Mouse (Mus musculus): ENCODE measurements around the gene Syne2. TPM values are rescaled to one million over a fixed set of nuclear protein-coding genes. Genes with fewer than 3 reads are reported as not detected.

Gene Syne2
- total RNA-seq, 2 experiments from 2014 or later, result 9.1 to 13.9 TPM

DNA sequence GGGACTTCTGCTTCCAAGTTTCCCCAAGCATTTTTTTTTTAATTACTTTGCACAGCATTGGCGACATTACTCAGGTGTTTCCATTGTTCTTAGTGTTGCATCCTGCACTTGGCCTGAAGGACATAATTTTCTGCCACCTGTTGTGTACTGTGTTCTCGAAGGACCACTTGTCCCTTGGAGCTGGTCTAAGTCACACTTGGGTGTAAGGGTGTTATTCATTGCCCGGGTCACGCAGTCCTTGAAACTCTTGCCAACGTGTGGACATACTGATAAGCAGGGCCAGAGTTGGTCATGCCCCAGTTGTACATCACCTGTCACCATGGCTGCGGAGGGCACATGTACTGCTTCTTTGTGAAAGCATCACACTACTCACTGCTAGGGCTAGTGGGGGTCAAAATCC is 228.6 kb downstream of the Syne2 start:
- no peak for DNase-seq (ENCODE audit: low spot score)

DNA sequence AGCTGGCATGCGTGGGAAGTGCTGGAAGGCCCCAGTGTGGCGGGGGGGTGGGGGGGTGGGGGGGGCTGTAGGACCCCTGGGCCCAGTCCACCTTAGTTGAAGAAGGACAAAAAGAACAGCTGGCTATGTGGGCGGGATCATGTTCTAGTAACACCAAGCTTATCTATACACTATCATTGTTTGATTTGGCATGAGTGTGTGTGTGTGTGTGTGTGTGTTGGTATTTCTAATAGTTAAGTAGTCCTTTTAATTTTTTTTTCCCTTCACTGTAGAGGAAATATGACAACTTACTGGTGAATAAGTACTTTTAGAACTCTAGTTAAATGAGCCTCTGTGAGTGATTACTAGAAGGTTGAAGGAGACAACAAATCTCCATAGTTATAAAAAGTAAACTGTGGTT is 230.0 kb downstream of the Syne2 start:
- DNase-seq (ENCODE audit: low spot score), result no peak

DNA sequence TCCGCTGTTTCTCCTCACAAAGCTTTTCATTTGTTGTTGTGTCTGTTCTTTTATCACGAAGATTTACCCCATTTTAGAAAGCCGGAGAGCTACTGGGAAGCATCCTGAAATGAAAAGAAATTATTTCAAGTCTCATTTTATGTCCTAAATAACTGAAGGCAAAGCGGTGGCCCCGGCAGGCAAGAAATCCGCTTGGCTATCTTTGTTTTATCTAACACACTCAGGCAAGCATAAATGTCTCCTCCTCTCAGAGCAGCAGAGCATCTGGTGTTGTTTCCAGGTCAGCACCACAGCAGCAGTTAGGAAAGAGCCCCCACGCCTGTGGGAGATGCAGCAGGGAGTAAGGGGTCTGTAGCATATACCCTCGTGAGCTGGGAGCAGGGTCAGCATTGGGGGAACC is 230.7 kb downstream of the Syne2 start:
- no peak for DNase-seq (ENCODE audit: low spot score)

DNA sequence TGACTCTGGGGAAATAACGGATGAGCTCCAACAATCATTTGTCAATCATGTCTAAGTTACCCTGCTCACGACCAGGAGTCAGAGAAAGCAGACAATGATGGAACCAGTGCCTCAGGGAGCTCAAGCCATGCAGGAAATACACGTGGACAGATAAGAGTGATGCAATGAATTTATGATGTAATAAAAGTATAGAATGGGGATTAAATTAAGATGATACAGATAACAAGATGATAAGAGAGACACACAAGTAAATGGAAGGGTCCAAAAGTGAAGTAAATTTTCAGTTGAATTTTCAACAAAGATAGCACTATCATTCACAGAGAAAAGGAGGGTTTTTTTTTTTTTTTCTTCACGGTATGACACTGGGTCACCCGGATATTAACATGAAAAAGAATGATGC is 231.4 kb downstream of the Syne2 start:
- no peak for DNase-seq (ENCODE audit: low spot score)

DNA sequence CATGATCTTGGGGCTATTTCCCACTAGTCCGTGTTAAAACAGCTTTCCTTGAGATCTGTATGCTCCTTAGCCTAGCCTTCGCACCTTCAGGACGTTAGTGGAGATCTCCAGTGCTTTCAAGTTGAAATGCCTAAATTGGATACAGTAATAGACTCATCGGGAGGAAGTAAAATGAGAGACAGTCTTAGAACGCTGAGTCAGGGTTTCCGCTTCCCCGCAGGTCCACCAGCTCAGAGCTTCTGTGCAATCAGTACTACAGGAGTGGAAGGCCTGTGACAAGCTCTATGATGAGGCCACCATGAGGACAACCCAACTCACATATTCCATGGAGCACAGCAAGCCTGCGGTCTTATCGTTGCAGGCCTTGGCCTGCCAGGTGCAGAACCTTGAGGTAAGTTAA is 233.9 kb downstream of the Syne2 start:
- DNase-seq (ENCODE audit: low spot score), result no peak

DNA sequence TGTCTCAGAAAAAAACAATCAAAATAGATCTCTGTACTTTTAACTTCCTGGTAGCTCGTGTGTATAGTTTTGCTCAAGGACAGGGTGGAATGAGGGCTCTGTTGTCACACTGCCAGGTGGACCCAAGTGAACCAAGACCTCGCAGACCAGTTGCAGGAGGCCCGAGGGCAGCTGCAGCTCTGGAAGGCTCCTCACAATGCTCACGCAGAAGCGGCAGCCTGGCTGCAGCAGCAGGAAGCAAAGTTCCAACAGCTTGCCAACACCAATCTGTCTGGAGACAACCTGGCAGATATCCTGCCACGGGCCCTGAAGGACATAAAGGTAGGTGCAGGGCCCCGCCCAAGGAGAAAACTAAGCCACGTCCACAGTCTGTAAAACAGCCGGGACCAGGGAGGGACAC is 236.7 kb downstream of the Syne2 start:
- DNase-seq (ENCODE audit: low spot score), result no peak

DNA sequence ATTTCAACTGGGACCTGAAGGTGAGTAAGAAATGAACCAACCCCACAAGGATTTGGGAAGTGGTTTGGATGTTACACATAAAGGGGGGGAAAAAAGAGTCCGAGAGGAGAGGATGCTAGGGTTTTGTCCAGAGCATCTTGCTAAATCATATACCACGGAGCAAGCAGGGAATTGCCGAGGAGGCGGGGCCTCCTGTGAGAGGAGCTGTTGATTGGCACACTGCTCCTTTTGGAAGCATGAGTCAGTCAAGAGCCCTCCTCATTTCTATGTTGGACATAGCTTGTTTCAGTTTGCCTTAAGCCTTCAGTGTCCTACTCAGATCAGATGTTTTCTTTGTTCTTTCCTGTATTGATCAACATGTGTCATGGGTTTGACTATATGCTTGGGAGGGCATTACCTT is 245.1 kb downstream of the Syne2 start:
- DNase-seq (ENCODE audit: low spot score), result no peak

DNA sequence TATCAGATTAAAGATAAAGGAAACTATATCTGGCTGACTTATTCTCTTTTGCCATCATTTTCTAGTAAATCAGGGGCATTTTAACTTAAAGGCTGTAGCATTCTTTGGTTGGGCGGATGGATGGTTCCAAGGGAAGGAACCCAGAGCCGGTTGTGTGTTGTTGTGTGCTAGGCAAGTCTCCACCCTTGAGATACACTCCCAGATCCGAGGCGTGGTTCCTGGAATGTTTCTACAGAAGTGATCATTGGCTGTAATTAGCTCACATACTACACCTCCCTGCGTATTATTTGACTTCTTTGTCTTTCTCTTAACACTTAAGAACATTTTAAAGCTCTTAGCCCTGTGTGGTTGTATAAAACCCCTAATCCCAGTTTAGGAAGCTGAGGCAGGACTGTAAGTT is 252.5 kb downstream of the Syne2 start:
- DNase-seq (ENCODE audit: low spot score), result no peak

DNA sequence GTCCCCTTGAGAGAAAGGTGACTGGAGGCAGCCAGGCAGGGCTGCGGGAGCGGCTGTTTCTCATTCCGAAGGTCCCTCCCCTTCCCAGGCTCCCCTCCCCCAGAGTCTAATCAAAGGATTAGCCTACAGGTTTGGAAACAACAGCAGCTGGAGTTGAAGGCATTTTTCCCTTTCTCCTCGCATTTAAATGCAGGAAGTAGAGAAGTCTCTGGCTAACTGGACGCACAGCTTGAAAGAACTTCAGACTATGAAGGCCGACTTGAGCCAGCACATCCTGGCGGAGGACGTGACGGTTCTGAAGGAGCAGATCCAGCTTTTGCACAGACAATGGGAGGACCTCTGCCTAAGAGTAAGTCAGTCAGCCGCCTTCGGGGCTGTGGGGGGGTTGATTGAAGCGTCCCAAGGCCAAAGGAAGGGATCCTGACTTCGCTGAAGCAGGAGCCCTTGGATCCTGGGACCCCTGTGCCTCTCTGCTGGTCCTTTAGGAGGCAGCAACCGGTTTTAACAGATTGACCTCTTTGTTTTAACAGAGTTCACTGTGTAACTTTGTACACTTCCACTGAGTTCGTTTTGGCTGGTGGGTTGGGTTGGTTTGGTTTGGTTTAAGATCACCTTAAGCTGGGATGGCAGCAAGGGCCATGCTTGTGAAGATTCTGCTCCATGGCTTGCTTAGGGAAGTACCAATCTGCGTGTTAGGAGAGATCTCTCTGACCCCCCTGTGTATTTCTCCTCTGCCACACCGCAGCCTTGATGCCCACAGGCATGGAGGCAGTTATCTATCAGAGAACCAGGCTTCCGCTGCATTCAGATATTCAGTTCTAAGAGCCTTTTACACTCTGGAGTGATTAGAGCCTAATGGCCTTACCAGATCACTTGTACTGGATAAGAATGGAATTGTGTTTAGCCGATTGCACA is 254.3 kb downstream of the Syne2 start:
- DNase-seq (ENCODE audit: low spot score), result no peak

DNA sequence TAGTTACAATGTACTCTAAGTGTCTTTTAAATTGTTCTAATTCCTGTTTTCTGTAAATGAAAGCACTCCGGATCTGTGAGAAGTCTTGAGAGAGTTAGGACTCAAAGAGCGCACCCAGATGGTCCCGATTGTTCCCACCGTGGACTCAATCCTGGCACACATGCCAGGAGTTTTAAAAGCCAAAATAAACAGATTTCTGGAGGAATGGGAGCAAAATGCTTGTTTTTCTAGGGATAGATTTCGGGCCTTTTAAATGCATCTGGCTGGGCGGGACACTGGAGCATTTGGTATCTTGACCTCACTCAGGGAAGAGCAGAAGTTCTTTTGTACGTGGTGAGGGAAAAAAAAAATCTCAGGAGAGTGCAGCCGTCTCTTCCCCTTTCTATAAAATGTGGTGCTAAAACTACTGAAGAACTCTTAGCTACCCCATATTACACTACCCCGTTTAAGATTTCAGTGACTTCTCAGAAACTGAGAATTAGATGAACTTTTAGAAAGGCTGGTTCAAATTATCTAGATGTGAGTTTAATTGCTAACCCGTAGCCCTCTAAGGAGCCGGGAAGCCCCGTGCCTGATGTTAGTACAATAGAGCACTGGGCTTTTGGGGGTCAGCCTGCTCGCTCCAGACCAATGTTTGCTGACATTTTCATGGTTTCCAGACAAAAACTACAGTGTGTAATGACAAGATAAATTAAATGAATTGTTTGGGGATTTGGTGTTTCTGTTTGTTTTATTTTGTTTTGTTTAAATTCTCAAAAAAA is 255.3 kb downstream of the Syne2 start:
- DNase-seq (ENCODE audit: low spot score), result no peak

DNA sequence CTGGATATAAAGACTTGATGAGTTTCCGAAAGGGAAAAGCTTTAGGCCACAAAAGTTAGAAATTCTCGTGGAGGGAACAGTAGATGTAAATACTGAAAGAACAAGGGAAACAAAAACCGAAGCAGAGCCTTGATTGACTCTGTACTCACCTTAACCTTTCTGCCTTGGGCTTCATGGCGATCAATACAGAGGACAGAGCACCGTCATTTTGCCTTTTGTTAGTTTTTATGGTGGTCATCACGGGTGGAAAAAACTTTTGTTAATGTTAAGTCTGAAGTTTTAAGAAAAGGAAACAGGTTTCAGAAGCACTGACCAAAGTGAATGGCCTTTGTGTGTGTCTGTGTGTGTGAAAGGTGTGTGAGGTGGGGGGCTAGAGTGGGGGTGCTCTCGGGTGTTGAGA is 256.0 kb downstream of the Syne2 start:
- DNase-seq (ENCODE audit: low spot score), result no peak

DNA sequence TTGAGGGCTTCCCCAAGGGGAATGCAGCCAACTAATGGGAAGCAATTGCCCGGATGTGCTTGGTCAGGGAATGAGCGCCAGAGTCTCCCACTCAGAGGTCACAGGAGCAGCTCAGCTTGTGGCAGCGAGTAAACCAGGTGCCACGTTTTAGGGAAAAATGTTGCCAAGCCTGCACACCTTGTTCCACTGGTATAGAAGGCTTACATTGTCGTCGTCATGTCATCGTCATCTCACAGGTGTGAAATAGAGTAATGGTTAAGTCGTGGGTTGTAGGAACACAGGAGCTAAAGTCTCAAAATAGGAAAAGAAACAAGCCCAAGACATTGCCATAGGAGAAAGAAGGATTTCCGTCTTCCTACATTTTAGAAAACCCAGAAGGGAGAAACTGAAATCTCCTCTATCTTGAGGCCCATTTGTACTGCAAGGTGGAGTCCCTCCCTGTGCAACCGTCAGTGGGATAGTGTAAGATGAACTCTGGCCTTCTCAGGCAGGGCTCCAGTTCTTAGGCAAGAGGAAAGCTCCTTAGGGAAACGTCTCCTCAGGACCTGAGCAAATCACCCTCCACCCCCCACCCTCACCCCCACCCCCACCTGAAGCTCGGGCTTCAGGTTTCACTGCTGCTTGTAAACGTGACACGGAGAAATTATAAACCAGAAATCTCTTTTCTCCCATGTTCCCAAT is 263.1 kb downstream of the Syne2 start:
- peak; percentile 37 for DNase-seq (ENCODE audit: low spot score)

DNA sequence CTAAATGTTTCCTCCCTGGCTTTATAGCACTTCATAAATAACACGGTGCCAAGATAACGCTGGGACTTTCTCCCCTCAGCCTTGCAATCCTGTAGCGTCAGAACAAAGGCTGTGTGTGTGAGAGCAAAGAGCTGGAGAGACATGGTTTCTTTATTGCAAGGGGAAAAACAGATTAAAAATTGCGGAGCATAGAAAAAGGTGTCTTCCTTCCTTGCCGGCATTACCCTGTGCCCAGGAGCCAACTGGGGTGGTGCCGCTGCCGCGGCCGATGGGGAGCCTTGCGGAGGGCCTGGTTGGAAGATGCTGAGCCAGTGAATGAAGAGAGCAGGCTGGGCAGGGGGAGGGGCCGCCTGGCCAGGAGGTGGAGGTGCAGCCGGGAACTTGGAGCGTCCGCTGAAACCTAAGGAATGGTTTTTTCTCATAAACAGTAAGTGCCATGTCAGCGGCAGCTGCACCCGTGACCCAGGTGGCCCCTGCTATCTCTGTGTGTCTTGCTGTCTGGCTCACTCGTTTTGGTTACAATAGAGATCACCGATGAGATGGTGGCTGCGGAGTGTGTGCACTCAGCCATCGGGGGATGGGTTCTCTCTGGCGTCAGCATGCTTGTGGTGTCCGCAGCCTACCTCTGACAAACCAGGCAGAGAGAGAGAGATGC is 263.8 kb downstream of the Syne2 start:
- no peak for DNase-seq (ENCODE audit: low spot score)

DNA sequence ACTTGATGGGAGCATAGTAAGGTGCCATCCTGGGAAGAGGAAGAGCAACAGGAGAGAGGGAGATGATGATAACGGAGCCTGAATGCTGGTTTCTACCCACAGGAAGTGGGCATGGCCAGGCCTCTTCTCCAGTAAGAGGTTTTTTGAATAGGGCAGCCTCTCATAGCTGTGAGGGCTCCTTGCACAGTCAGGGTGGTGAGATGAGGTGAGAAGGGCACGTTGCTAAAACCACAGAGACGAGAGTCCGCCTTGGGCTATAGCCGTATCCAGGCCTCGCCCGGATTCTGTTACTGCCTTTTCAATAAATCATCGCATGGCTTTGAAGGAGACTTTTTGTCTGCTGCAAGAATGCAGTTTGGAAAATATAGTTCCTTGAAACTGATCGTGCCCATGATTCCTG is 267.1 kb downstream of the Syne2 start:
- DNase-seq (ENCODE audit: low spot score), result no peak

DNA sequence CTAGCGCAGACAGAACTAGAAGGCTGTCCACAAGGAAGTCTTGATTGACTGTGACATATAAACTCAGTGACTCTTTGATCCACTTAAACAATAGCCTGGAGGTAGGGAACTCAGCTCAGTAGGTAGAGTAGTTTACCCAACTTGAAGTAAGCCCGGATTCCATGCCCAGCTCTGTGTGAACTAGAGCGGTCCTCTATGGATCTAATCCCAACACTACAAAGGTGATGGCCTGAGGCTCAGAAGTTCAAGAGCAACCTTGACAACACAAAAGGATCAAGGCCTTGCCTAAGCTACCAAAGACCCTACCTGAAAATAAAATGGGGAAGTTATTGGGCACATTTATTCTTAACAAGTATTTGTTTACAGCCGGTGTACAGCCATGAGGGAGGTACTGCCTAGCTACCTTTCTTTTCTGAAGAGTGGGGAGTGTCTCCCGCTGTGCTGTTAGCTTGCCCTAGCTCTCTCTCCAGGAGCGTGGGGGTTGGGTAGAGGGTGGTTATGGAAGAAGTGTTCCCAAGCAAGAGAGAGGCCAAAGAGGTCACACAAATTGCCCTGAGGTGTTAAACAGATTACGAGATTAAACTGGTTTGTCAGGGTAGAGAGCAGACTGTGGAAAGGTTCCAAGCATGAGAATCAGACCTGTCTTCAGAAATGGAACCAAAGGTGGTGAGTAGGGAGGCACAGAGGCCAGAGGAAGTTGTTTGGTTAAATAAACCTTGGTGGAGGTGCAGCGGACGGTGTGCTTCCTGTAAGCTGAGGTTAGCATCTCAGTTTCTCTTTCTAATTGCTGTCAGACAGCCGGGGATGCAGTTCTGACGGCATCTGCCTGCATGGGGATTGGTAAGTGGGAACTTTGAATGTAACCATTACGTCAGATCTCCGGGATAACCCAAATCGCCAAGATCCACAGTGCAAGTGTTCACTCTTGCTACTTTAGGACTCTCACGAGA is 268.3 kb downstream of the Syne2 start:
- no peak for DNase-seq (ENCODE audit: low spot score)

DNA sequence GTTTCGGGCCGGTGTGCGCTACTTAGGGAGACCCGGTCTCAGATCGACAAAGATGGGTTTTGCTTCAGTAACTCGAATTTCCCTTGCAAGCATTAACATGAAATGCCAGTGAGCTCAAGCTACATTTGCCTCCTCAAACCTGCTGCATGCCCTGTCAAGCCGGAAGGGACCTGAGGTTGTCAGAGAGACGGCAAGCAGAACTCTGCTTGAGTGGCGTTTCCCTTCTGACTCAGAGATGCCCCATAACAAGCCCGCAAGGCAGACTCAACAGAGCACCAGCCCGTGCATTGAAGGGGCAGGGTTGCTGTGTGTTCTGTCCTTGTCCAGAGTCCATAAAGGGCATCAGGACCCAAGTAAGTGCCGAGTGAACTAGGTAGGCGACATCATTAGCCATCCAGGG is 269.1 kb downstream of the Syne2 start:
- no peak for DNase-seq (ENCODE audit: low spot score)

DNA sequence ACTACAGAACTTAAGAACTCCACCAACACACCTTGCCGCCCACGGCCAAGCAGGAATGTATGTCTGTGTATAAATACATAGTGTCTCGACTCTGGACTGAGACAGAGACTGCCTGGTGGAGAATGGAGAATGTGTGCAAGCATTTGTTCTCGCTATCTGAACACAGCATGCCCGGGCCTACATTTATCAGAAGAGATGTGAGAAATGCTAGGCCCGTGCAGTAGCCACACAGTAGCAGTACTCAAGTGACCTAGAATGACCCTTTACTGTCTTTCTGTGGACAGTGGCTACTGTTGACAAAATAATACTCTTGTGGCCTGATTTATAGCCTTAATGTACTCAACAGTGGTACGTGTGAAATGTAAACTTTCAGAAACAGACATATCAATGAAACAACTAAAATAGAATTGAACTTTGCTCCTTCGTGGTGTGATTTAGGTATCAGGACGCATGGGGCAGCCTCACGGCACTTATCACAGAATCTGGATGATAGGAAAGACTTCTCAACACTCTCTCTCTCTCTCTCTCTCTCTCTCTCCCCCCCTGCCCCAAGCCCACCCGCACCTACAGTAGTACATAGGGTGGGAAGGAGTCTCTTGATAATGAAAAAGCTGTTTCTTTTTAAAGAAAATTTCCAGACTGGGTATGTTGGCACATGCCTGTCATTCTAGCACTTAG is 275.0 kb downstream of the Syne2 start:
- DNase-seq (ENCODE audit: low spot score), result no peak

DNA sequence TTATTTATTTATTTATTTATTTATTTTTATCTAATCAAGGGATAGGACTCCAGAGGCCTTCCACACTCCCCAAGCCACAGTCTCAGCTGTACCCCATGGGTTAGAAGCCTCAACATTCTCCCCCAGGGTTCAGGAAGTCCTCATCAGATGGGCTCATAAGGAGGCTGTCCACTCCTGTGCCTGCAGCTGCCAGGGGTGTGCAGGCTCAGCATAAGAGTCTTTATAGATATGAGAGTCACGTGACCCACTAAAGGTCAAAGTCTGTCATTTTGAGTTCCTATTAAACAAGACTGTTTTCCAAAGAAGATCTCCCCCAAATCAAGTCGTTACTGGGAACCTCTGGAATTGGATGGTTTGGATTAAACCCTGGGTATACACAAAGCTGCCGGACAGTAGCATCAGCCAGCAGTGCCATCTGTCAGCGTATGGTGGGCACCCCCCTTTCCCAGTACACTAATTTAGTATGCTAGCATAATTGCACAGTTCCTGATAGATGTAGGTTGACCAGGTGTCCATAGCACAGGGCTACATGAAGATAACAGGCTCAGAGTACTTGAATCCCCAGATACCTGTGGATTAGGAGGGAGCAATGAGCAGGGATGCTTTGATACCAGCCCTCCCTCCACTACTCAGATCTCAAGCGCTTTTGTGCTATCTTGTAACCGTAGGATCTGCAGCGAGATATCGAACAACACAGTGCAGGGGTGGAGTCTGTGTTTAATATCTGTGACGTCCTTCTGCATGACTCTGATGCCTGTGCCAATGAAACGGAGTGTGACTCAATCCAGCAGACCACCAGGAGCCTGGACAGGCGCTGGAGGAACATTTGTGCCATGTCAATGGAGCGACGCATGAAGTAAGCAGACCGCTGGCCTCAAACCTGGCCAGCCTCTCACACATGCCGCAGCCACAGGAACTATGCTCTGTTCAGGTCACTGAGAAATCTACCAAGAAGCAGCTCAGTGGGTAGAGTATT is 276.0 kb downstream of the Syne2 start:
- DNase-seq (ENCODE audit: low spot score), result no peak
